Mouse (Mus musculus): Measurements from ENCODE around the gene Csk. TPM values are rescaled to one million over a fixed set of nuclear protein-coding genes. Genes with fewer than 3 reads are reported as not detected.

Csk gene
- polyA plus RNA-seq, 1 experiment: 41.3 TPM

DNA sequence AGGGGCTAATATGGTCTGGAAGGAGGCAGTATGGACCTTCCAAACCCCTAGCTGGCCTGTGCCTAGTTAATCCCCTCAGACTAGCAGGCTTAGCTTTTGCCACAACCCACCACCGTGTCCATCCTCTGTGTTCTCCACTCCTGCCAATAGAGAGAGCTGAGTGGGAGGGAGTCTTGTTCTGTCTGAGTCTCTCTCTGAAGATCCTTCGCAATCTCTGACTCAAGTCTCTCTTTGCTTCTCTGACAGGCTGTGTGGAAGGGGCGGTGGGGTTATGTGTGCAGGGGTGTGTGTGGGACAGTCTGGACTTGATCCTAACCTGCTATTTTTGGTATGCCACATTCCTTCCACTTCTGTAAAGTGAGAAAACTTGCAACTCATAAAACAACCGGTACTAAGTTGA is 48.6 kb downstream of the Csk start:
- DNase-seq (ENCODE audit: low read depth): no peak

DNA sequence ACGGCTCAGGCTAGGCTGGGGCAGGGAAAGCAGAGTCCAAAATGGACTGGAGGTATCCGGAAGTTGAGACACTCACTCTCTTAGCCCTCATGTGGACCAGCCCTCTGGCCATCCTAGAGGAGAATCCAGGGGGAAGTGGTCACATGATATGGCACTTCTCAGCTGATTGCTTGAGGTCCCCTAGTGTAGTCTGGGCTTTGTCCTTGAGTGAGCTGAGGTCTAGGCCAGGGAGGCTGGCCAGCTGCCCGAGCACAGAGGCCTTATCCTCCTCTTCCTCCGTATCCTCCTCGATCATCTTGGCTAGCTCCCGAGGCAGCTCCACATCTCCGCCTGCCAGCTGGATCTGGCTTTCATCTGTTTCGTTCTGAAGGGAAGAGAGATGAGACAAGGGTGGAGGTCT is 51.3 kb downstream of the Csk start:
- no peak for DNase-seq (ENCODE audit: low read depth)

DNA sequence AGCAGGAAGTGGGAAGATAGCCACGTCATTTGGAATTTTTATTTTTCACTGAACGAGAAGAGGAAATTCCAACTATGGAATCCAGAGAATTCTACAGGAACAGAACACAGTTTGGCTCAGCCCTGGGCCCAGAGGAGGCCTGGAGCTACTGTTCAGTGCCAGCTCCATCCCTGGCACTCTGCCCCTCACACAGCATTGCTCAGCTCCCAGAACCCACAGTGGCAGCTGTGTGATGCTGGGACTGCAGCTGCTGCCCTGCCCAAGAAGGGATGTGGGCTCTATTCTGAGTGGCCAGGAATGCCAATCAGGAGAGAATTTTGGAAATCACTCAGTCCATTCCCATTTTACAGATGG is 52.1 kb downstream of the Csk start:
- no peak for DNase-seq (ENCODE audit: low read depth)

DNA sequence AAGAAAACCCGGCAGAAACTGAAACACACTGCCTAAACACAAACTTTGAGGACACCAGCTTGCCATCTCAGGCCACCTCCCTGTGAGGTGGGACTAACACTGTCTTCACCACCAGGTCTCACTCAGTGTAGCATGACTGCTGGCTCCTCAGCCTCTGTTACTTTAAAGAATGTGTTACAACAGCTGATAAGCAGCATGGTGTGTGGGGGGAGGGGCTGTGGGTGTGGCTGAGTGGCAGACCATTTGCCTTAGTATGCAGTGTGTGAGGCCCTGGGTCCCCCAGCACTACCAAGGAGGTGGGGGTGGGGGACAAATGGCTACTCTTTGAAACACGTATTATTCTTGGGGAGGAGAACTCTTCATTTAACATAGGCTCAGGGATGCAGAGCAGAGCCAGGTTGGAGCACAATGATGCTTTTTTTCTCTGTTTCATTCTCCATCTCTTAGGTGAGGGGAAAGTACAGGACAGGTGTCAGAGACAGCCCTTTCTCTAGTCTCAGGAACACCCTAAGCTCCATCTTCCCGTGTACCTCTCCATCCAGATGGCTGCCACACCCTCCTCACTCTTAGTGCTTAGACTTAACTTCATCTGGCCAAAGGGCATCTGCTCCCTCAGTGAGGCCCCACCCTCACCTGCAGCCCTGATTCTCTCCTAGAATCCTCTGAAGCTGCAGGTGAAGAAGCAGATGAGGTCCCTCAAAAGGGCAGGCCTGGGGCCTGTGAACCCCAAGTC is 52.6 kb downstream of the Csk start:
- no peak for DNase-seq (ENCODE audit: low read depth)

DNA sequence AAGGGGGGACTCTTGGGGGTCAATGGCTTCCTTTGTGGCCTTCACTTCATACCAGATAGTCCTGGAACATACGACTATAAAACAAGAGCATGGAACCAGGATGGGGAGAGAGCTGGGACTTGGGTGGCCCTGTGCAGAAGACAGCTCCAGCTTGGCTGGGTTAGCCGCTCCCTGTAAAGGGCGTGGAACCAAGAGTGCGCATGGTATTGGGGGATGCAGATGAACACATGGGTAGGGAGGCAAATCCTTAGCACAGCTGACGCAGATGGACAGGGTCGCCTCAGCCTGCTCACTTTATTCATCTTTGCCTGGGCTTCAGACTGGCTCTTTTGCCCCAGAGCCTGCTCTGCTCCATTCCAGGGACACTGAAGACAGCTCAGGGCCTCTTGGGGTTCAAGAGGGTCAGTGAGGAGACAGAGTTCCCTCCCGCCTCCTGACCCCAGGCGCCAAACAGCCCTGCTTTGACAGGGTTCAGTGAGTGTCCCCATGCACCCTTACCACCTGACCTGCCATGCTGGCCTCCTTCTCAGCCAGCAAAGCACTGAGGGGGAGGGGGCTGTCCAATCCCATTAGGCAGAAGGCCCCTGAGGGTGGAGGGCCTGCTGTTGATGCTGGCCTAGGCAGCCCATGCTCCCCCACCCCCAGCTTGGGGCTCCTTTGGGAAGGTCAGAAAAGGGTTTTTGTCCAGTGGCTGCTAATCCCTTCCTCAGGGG is 54.4 kb downstream of the Csk start:
- no peak for DNase-seq (ENCODE audit: low read depth)

DNA sequence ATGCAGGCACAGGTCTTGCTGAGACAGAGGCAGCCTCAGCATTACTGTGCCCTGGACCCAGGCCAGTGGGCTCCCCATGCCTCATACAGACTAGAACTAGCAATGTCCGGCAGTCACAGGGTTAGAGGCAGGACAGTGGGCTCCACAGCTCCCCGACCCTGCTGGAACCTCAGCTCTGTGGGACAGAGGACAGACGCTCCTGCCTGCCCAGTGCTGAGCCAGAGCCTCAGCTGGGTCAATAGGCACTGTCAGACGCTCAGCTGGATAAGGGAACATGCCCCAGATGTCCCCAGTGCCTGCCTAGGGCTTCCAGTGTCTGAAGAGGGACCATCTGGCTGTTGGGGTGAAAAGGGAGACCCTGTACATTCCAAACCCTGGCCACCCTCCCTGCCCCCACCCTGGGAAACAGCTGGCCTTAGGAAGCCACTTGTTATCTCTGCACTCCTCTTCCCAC is 55.5 kb downstream of the Csk start:
- DNase-seq (ENCODE audit: low read depth): no peak

DNA sequence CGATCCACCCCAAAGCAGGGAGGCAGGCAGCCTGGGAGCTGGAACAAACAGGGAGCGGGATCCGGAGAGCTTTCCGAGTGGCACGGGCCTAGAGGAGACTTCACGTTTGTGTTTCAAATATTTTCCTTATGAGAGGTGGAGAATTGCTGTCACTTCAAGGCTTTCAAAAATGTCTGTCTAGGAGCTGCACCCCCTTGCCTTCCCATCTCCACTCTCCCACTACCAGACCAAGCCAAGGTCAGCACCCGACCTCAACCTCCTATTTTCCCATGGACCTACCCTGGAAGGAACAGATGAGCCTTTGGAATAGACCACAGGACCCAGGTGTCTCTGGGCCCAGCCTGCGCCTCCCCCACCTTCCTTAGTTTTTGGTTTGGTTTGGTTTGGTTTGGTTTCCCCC is 56.2 kb downstream of the Csk start:
- DNase-seq (ENCODE audit: low read depth): no peak

DNA sequence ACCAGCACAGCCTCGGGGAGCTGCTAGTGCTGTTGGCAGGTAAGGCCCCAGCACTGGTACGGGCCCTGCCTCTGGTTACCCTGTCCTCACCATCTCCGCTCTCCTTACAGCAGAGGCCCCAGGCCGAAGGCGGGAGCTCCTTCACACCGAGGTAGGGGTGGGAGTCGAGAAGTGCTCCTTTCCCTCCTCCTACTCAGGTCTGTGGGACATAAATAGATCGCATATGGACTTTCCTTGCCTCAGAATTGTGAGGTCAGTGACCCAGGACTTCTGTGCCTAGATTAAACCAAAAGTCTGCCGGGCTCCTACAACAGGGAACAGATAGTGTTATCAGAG is 59.3 kb downstream of the Csk start:
- no peak for DNase-seq (ENCODE audit: low read depth)

DNA sequence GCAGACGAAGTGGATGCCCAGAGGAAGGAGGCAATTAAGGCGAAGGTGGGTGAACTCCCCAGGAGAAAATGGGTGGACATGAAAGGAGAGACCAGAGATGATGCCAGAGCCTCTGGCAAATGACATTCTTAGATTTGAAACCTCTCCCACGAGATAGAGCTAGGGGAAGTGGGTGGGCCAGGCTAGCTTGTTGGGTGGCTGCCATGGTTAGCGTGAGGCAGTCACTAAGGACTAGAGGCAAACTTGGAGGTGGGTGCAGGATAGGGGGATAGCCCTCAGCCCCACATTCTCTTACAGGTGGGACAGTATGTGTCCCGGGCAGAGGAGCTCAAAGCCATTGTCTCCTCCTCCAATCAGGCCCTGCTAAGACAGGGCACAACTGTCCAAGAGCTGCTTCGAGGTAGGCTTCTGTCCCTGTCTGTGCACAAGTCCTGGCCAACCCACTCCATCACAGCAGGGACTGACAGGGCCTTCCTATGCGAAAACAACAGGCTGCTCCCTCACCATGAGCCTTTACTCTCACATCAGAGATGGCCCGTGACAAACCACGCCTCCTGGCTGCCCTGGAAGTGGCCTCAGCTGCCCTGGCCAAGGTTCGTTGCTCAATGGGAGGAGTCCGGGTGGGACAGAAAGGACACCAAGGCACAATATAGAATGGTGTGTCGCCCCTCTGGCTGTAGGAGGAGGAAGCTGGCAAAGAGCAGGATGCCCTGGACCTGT is 59.8 kb downstream of the Csk start:
- no peak for DNase-seq (ENCODE audit: low read depth)

DNA sequence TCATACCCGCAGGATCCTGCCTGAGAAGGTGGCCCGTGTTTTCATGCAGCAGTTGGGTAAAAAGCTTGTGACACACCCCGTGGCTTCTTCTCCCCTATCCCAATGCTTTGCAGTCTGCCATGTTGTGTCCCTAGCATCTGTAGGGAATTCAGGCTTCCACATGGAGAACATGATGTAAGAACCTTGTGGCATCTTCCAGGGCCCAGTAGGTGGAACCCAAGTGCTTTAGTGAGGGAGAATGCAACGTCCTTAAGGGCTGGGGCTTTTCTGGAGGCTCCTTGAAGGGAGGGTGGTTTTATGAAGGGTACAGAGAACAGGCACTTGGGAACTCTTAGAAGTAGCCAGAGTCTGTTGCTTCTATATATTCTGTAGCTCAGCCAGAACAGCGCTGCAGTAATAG is 62.7 kb downstream of the Csk start:
- DNase-seq (ENCODE audit: low read depth): no peak

DNA sequence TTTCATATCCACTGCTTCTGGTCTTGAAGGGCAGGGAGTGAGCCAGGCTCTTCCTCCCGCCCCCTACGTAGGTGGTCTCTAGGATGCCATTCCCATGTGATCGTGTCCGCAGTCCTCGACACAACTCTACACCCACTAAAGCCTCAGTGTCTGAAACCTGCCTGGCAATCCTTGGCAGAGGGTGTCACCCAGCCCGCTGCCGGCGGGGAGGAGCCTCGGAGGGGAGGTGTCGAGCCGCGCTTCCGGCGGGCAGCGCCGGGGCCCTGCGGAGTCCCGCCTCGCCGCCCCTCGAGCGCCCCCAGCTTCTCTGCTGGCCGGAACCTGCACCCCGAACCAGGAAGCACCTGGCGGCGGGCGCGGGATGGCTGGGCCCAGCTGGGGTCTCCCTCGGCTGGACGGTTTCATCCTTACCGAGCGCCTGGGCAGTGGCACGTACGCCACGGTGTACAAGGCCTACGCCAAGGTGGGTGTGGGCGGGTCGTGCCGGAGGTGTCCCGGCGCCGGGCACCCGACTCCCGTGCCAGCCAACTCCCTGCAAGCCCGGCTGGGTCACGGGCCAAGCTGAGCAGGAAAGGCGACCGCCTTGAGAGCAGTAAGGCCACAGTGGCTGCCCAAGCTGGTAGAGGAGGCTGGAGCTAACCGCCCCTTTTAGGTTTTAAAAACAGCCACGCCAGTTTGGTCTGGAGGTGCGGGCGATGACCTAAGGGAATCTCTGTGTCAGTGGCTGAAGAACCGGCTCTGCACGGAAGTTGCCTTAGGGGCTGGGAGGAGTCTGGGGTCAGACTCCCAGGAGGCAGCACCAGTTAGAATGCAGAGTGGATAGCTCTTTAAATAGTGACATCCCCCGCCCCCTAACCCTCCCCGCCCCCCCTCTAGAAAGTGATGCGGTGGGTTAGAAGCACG is 64.0 kb downstream of the Csk start, which contains the start of gene Ulk3:
Gene Ulk3, plus strand, starts transcription at position 229 of the 903 bp plus-strand sequence.
- peak; percentile 36 for DNase-seq (ENCODE audit: low read depth)

DNA sequence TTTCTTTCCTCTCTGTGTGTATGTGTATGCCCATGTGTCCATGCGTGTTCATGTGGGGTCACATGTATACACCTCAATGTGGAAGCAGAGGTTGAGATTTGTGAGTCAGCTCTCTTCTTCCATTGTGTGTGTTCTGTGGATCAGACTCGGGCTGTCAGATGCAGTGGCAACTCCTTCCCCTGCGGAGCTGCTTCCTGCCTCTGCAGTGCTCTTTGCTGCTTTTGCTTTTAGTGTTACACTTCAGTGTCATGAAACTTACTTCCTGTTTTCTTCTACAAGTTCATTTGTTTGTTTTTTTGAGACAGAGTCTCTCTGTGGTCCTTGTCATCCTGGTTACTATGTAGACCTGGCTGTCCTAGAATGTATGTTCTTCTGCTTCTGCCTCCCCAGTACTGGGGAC is 68.4 kb downstream of the Csk start:
- DNase-seq (ENCODE audit: low read depth): no peak

DNA sequence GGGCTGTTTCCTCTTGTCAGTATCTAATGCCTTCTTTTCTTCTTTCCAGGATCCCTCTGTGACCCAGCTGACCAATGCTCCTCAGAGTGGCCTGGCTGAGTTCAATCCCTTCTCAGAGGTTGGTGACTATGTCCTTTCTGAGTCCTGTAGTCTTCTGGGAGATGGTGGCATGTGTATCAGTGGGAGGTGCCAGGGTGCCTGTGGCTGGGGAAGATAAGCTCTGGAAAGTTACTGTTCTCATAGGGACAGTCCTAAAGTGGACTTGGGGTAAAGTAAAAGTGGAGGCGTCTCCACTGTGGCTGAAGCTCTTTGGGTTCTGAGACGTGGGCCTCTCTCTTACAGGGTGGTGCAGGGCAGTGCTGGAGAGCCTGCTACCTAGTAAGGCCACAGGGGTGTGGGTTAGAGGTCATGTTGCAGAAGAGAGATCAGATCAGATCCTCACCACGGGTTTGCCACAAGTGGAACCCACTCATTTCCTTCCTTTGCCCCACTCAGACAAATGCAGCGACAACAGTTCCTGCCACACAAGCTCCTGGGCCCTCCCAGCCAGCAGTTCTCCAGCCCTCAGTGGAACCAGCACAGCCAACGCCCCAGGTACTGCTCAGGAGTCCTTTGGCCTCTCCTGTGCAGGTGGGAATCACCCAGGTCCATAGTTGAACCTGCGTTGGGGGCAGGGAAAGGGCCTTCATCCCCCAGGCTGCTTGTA is 76.1 kb downstream of the Csk start:
- DNase-seq (ENCODE audit: low read depth): no peak

Other genes starting within 250 kb of the Csk start
- gene Ppcdc, start 213.5 kb downstream of the Csk start, polyA plus RNA-seq (2012; rRNA removed): 51.6 and 57.3 TPM in 2 replicates
- 41.8 and 50.0 TPM in 2 replicates for gene Scamp5, start 185.6 kb downstream of the Csk start, polyA plus RNA-seq (2012; rRNA removed)
- gene Rpp25, start 149.6 kb downstream of the Csk start, polyA plus RNA-seq (2012; rRNA removed): 0.74 and 0.93 TPM in 2 replicates
- gene Cox5a, start 132.4 kb downstream of the Csk start, polyA plus RNA-seq (2012; rRNA removed): 202 and 206 TPM in 2 replicates
- 9.1 and 12.1 TPM in 2 replicates for gene Fam219b, start 116.1 kb downstream of the Csk start, polyA plus RNA-seq (2012; rRNA removed)
- 61.7 and 76.0 TPM in 2 replicates for gene Mpi, start 100.9 kb downstream of the Csk start, polyA plus RNA-seq (2012; rRNA removed)
- 109 and 114 TPM in 2 replicates for gene Scamp2, start 92.7 kb downstream of the Csk start, polyA plus RNA-seq (2012; rRNA removed)
- gene Ulk3, start 64.2 kb downstream of the Csk start, polyA plus RNA-seq (2012; rRNA removed): 46.2 and 47.9 TPM in 2 replicates
- gene Cplx3, start 47.4 kb downstream of the Csk start, polyA plus RNA-seq (2012; rRNA removed): not detected in 2 replicates
- gene Lman1l, start 32.9 kb downstream of the Csk start, polyA plus RNA-seq (2012; rRNA removed): not detected in 2 replicates
- 0.08 and 0.67 TPM in 2 replicates for gene Cyp1a2, start 30.1 kb upstream of the Csk start, polyA plus RNA-seq (2012; rRNA removed)
- gene Cyp1a1, start 34.3 kb upstream of the Csk start, polyA plus RNA-seq (2012; rRNA removed): 1.3 TPM in 2 replicates
- gene Edc3, start 54.9 kb upstream of the Csk start, polyA plus RNA-seq (2012; rRNA removed): 11.7 and 14.0 TPM in 2 replicates
- 92.6 and 97.5 TPM in 2 replicates for gene Clk3, start 112.2 kb upstream of the Csk start, polyA plus RNA-seq (2012; rRNA removed)
- gene Arid3b, start 183.2 kb upstream of the Csk start, polyA plus RNA-seq (2012; rRNA removed): 4.0 and 4.6 TPM in 2 replicates